27 mouse cellular contexts compared by ENCODE assay signal in the genomic region with DNA sequence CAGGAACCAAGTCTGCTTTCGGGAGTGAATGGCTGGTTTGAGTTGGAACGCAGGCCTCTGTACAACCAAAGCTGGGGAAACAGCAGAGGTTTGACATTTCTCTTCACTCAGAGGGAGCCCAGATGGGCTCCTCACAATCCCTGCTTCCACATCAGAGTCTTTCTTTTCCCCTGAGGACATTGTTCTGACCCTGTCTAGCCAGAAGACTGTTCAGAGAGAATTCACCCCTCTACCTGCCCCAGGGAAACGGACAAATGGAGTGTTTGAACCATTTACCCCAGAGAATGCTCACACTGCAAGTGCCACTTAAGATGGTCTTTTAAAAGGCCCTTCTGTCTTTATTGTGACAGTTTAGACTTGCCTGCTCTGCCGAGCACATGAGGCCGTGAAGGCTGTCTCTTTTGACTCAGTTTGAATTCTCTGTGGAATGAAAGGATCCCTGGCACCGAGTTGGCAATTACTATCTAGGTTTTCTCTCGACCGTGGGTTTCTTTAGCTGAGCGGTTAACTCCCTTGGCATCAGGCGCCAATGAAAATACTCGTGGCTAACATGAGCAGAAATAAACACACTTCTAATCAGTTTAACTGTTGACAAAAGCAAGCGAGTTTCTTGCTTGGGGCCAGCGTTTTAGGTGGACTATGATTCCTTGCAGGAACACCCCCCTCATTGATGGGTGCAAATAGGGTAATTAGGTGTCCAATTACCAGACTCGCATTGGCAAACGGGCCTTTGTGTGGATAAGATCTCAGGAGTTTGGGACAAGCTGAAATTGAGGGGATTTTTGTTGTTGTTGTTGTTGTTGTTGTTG.
DNase-seq lines count a peak whose midpoint lies in the region; ATAC-seq lines count a peak whose summit lies in the region.
"Had no signal": no experiment of that assay in that cellular context is flagged by ENCODE, and none has a peak within 500 bp of the region (broad histone marks: within the 10 kb centered on the region; RNA-seq: fewer than 3 reads in every experiment).

No protein-coding gene starts in this region.

- ATAC-seq in forebrain, embryonic 12.5 days (ENCODE audit: low FRiP score) = peak; percentile 82; the same call in 1 of the 2 replicates
- no peak for ATAC-seq in neural tube, embryonic 15.5 days (ENCODE audit: low FRiP score)
- no peak for ATAC-seq in hindbrain, embryonic 12.5 days (ENCODE audit: low FRiP score)
- ATAC-seq: CD4-positive, CD25-positive, alpha-beta regulatory T cell, adult 4 months; inflammation-experienced regulatory T-cells, adult 6 months; liver, embryonic 12.5 days; midbrain, embryonic 16.5 days had no signal

- H3K27me3 ChIP-seq in forebrain, embryonic 12.5 days = peaks cover 35% of the 10 kb centered on the region
- no peaks in the 10 kb centered on the region for H3K27me3 ChIP-seq in neural tube, embryonic 15.5 days (replicated peaks)
- H3K27me3 ChIP-seq in hindbrain, embryonic 12.5 days = no peaks in the 10 kb centered on the region
- H3K27me3 ChIP-seq: embryonic facial prominence, embryonic 15.5 days; limb, embryonic 12.5 days; liver, embryonic 12.5 days; megakaryocyte, embryonic 14.5 days had no signal

- intact Hi-C loops in heart, postnatal 14 days (cut with DNase I) = no loop called here

- H3K4me2 ChIP-seq in forebrain, embryonic 12.5 days = peak overlapping the region; percentile 8
- 0 out of 2 replicates have a peak overlapping the region, but pooled peaks have one; percentile 7 for H3K4me2 ChIP-seq in neural tube, embryonic 15.5 days
- H3K4me2 ChIP-seq in hindbrain, embryonic 12.5 days (replicated peaks) = no peak overlapping the region
- H3K4me2 ChIP-seq: embryonic facial prominence, embryonic 15.5 days; hindbrain, embryonic 14.5 days; limb, embryonic 12.5 days; liver, embryonic 12.5 days had no signal

- H3K9ac ChIP-seq in forebrain, embryonic 12.5 days = no peak overlapping the region
- no peak overlapping the region for H3K9ac ChIP-seq in neural tube, embryonic 15.5 days (replicated peaks)
- no peak overlapping the region for H3K9ac ChIP-seq in hindbrain, embryonic 12.5 days
- H3K9ac ChIP-seq: embryonic facial prominence, embryonic 15.5 days; hindbrain, embryonic 14.5 days; limb, embryonic 12.5 days; liver, embryonic 12.5 days had no signal

- H3K27ac ChIP-seq in forebrain, embryonic 12.5 days = peak overlapping the region; percentile 69
- no peak overlapping the region for H3K27ac ChIP-seq in neural tube, embryonic 15.5 days (replicated peaks)
- no peak overlapping the region for H3K27ac ChIP-seq in hindbrain, embryonic 12.5 days
- H3K27ac ChIP-seq: embryonic facial prominence, embryonic 15.5 days; hindbrain, embryonic 14.5 days; layer of hippocampus, adult 2 months; limb, embryonic 12.5 days; liver, embryonic 12.5 days had no signal

- no peak overlapping the region for H3K4me3 ChIP-seq in forebrain, embryonic 12.5 days (replicated peaks)
- no peak overlapping the region for H3K4me3 ChIP-seq in neural tube, embryonic 15.5 days (replicated peaks)
- H3K4me3 ChIP-seq in hindbrain, embryonic 12.5 days = no peak overlapping the region
- H3K4me3 ChIP-seq: embryonic facial prominence, embryonic 15.5 days; layer of hippocampus, adult 2 months; limb, embryonic 12.5 days; liver, embryonic 12.5 days; megakaryocyte, embryonic 14.5 days had no signal

- 16% methylated on average over 15 of the region's 15 CpGs for WGBS in forebrain, embryonic 12.5 days
- 23% methylated on average over 15 of the region's 15 CpGs for WGBS in neural tube, embryonic 15.5 days
- WGBS in hindbrain, embryonic 12.5 days = 47% methylated on average over 15 of the region's 15 CpGs

- DNase-seq in heart, adult 11 months = peak; percentile 45
- DNase-seq in heart, postnatal 14 days = no peak
- DNase-seq in Muller cell, postnatal 12 days (ENCODE audit: inconsistent ontology term) = peak; percentile 39
- no peak for DNase-seq in heart, adult 9 months (ENCODE audit: low spot score in 2 of 2)
- DNase-seq: cerebellum, adult 11-12 months; cerebellum, postnatal 14 days; gastrocnemius, postnatal 10 days; heart, adult 18-20 months; heart, postnatal 36 days; kidney, adult 18-20 months; kidney, postnatal 14 days; layer of hippocampus, postnatal 36 days; lung, adult 2 months; right cerebral cortex, postnatal 25 days; spleen, adult 18-20 months had no signal

- H3K4me1 ChIP-seq in forebrain, embryonic 12.5 days = peaks cover 15% of the 10 kb centered on the region
- peaks cover 6% of the 10 kb centered on the region for H3K4me1 ChIP-seq in neural tube, embryonic 15.5 days
- peaks cover 8% of the 10 kb centered on the region; the same call in 1 of the 2 replicates for H3K4me1 ChIP-seq in hindbrain, embryonic 12.5 days
- H3K4me1 ChIP-seq: embryonic facial prominence, embryonic 15.5 days; liver, embryonic 12.5 days; megakaryocyte, embryonic 14.5 days had no signal

- no peaks in the 10 kb centered on the region for H3K36me3 ChIP-seq in forebrain, embryonic 12.5 days (replicated peaks)
- no peaks in the 10 kb centered on the region for H3K36me3 ChIP-seq in neural tube, embryonic 15.5 days
- no peaks in the 10 kb centered on the region for H3K36me3 ChIP-seq in hindbrain, embryonic 12.5 days
- H3K36me3 ChIP-seq: embryonic facial prominence, embryonic 15.5 days; limb, embryonic 12.5 days; liver, embryonic 12.5 days had no signal

- H3K9me3 ChIP-seq in forebrain, embryonic 12.5 days = no peaks in the 10 kb centered on the region
- H3K9me3 ChIP-seq in neural tube, embryonic 15.5 days (replicated peaks) = no peaks in the 10 kb centered on the region
- no peaks in the 10 kb centered on the region for H3K9me3 ChIP-seq in hindbrain, embryonic 12.5 days (replicated peaks)
- H3K9me3 ChIP-seq: embryonic facial prominence, embryonic 15.5 days; limb, embryonic 12.5 days; liver, embryonic 12.5 days; megakaryocyte, embryonic 14.5 days had no signal

Comparison
In these comparisons a context has a peak if more than half of its experiments do, and no peak if none do; other contexts are left out.
1. DNase-seq: peak in heart, adult 11 months (single experiment) and Muller cell, postnatal 12 days (single experiment); none in heart, postnatal 14 days (0 of 2) and heart, adult 9 months (0 of 2).